Mouse (Mus musculus) mouse trophoblast stem cell (cell line): ENCODE results near the gene Grin3a.

Experiments
- in situ Hi-C, 2 experiments: fragments of 300-500 bp; cut with MseI, MboI; formaldehyde crosslinking; loops; 2 replicates in 1 of 2; 3 replicates in 1 of 2; pipeline ENCODE4 v1.15.1; 2025

Gene Grin3a

DNA sequence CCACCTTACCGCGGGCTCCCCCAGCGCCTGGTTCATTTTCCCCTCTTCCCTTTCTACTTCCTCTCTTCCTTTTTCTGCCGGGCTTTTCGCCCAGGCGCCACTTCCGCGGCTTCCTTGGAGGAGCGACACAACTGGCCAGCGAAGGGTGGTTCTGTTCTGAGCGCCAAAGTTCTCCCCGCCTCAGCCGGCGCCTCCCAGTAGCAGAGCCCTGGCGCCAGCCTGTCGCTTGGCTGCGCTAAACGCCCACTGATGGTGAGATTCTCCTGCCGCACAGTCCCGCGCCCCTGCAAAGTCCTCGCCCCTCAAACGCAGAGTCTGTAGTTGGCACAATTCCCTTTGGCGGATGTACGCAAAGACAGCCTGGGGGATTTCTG, at the start of gene Grin3a:
Grin3a (minus strand) TSS at position 133 of the 374 bp plus-strand sequence.
- in situ Hi-C loops = no loop called here

DNA sequence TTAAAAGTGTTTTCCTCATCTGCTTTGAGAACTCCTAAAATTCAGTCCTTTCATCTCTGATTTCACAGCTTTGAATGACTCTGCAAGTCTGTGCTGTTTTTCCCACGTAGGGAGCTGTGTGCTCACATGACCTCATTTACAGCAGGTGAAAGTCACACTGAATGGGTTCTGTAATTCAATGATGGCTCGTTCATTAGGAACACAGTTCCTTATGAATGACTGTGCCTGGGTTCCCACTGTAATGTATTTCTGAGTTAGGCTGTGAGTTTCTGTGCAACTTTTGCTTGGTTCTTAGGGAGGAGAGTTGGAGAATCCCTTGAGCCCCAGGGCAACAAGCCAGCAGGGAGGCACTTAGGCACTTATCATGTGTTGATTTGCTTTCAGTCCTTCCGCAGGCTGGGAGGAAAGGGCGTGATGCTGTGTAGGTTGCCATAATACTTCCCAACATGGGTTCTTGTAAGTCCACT, 46.3 kb upstream of the Grin3a start:
- in situ Hi-C loops = no loop called here

GRCm38 (mm10) chr4:49877084-49877483, 31.5 kb upstream of the Grin3a start:
- in situ Hi-C loops = no loop called here

GRCm38 (mm10) chr4:49860611-49861010, 15.1 kb upstream of the Grin3a start:
- in situ Hi-C loops = no loop called here

DNA sequence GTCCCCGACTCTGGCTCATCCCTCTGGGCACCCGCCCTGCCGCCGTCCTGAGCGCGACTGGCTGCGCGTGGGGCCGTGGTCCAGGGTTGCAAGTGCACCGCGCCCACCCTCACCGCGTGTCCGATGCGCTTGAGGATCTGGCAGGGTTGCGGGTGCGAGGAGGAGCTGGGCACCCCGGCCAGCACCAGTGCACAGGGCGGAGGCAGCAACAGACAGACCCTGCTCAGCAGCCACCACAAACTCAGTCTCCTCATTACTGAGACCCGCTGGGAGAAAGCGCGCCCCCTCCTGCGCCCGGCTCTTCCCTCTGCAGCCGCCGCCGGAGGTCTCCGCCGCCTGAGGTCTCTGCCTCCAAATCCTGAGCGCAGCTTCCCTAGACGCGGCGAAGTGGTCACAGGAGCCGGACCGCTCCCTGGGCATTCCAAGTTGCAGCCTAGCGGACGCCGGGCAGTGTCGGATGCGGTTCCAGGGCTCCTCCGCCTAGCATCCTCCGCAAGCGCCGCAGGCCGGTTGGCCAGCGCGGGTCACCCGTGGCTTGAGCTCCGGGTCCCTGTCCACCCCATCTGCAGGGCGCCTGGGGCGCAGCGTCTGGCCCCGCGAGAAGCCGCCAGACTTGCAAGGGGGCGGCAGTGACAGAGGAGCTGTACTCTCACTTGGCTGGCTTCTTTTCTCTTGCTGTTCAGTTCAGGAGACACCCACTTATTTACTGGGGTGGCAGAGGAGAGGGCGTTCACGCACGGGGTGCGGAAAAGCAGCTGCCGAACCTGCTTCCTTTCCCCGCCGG, 524 bp downstream of the Grin3a start:
- in situ Hi-C loops = no loop called here

DNA sequence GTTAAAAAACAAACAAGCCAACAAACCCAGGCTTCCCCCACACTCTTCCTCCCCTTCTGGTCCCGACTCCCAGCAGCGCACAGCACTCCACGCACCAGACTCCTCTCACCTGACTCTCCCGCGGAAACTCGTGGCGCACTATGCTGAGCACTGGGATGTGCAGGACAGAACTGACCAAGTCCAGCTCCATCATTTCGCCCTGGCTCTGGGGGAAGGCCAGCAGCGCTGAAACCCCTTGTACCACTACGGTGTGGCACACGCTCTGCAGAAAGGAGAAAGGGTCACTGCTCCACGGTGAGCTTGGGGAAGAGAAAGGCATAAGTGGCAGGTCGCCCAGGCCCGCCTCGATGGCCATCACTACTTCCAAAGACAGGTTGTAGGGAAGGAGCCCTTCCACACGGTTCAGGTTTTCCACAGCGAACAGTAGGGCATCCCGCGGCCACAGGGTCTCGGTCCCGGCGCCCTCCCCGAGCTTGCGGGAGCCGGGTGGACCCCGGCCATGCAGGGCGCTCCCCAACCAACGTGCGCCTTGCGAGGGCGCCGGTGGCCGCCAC, 1.2 kb downstream of the Grin3a start:
- in situ Hi-C loops = no loop called here

DNA sequence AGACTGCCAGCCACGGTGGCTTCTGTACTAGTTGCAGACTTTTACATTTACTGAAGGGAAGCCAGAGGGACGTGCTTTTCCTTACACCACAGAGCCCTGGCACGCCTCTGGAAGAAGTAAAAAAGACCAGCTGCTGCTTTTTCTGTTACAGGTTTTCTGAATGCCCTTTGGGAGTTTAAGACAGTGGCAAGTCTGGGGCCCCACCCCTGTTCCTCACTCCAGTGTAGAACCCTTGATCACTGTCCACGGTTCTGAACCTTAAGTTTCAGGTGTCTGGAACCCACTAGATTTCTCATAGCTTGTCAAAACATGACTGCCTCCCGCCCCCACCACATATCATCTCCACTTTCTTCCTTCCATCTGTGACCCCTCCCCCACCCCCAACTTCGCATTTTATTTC, 1.8 kb downstream of the Grin3a start:
- in situ Hi-C loops = no loop called here

DNA sequence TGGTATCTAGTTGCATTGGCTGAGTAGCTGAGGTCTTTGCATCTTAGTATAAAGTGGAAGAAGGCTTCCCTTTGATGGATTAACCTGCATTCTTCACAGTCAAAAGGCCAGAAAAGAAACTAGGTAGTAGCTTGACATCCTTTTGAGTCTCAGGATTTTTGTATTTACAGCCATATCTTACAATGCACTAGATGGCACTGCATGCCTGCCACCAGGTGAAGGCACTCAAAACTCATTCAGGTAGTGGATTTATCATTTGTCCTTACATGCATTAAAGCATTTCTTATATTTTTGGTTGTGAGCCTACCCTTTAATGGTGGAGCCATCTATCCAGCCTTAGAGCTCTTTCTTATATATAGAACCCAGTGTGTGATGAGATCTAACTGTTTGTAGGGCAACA, 13.5 kb downstream of the Grin3a start:
- in situ Hi-C loops = no loop called here

GRCm38 (mm10) chr4:49813852-49814251, 31.7 kb downstream of the Grin3a start:
- in situ Hi-C loops = no loop called here

DNA sequence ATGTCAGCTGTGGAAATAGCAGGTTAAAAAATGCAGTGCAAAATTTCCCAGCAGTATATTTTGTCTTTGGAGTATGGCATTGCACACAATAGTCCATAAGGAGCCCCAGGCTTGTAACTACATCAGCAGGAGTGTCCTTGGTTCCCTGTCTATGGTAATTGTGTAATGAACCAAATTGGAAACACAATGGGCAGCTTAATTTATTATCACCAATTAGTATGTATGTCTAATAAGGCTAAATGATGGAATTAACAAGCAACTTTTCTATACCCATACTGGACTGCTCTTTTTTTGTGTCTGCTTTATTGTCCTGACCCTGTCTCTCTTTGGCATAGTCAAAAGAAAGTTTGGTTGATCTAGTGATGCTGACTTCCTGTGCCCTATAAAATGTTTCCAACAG, 38.8 kb downstream of the Grin3a start:
- in situ Hi-C loops = no loop called here

GRCm38 (mm10) chr4:49799338-49799737, 46.2 kb downstream of the Grin3a start:
- in situ Hi-C loops = no loop called here

DNA sequence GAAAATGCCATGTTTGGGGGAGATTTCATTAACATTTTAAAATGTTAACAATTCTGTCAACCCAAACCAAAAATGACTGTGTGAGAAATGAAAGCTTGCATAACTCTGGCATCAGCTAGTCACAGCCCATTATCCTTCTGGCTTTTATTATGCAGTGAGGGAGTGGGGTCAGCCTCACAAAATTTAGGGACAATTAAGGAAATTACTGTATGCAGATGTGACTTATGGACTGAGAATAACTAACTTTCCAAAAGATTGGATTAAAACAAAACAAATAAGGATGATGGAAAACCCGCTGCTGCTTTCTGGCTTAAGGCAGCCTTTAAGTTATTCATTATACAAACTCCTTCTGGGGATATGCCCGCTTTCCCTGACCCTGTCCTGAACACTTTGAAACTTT, 56.6 kb downstream of the Grin3a start:
- in situ Hi-C loops = no loop called here

- in situ Hi-C loops = no loop called here
These were observed 102.7 kb downstream of the Grin3a start for GRCm38 (mm10) chr4:49742847-49743246.

- in situ Hi-C loops = no loop called here
These were observed 103.6 kb downstream of the Grin3a start for GRCm38 (mm10) chr4:49741942-49742341.

DNA sequence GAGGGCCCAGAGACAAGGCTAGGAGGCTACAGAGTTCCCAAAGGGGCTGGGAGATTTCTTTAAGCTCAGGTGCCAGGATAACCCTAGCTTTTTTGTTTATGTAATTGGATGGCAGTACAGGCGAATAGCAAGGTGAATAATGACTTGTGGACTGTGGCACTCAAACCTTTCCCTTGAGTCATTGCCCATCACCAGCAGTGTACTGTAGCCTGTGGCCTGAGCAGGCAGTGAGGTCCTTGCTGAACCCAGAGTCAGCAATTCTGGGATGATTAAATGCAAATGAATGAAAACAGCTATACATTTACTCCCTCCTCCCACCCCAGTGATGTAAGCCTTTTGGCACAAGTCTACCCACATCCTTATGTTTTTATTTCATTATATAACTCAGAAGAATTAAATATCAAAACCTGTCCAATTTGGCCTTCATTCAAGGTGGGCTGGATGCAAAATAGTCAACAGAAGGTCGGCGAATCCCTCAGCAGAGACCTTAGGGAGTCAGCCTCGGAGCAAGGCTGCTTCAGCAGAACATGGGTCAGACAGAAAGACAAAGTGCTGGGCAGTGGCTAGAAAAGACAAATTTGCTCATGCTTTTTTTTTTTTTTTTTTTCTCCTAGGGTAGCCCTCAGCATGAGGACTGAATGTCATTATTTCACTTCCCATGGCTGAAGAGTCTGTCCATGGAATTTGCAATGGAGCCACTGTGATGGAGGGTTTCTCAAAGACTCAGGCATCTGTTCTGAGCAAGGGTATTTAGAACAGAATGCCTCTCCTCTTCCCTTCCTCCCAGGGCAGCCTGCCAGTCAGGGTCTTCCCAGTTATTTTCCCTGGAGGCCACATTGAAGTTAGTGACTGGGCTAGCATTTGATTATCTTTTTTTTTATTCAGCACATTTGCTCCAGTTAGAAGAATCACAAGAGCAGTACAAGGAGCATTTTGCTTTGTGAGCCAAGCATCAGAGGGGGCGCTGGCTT, 104.5 kb downstream of the Grin3a start:
- in situ Hi-C loops = no loop called here

DNA sequence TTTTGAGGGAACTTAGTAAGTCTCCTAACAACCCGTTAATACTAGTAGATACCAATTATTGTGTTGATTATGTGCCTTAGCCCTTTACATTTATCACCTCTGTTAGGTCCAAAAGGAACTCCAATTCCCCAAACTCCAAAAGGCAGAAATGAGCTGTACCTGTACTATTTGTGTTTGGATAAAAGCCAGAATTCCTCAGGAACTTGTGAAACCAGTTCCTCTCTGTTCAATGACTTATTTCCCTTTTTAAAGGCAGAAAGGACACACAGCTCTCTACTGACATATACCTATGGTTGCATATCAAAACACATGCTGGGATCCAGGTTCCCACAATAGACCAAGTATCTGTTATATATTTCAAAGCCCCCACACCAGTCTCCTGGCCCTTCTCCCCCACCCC, 106.0 kb downstream of the Grin3a start:
- in situ Hi-C loops = no loop called here

DNA sequence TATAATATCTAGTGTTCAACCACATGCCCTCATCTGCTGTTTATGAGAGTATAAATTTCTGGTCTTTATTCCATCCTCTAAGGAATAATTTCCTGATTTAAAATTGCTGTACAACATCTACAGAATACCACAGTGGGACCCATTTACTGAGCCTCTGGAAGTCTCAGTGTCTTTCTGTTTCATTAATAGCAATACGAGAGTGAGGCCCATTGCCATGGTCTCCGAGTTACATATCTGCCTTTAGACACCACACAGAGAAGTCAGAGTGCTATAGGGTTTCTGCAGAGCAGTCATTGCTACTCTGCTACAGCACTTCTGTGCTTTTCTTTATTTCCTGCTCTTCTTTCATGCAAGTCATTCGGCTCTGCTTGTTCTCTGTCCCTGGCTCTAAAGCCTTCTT, 116.2 kb downstream of the Grin3a start:
- in situ Hi-C loops = no loop called here

DNA sequence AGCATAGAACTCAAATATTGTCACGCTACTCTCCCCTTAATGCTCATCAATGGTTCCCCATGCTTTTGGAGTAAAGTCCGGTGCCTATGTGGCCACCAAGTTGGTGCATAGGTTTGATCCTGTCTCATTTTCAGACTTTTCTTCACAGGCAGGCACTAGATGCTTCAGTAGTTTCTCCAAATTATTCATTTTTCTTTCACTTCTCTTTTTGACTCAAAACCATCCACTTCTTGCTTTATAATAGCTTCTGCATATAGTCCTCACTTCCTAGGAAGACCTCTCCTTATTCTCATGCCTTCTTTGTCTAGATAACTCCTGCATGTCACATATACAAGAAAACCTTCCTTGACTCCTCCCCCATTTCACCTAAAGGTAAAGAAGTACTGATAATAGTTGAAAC, 121.6 kb downstream of the Grin3a start:
- in situ Hi-C loops = no loop called here

GRCm38 (mm10) chr4:49691405-49692194, 153.9 kb downstream of the Grin3a start:
- in situ Hi-C loops = loop anchor here in 1 of 2 experiments (25.0 kb wide), 1 partner anchor 271 kb away; no protein-coding TSS in a partner anchor

DNA sequence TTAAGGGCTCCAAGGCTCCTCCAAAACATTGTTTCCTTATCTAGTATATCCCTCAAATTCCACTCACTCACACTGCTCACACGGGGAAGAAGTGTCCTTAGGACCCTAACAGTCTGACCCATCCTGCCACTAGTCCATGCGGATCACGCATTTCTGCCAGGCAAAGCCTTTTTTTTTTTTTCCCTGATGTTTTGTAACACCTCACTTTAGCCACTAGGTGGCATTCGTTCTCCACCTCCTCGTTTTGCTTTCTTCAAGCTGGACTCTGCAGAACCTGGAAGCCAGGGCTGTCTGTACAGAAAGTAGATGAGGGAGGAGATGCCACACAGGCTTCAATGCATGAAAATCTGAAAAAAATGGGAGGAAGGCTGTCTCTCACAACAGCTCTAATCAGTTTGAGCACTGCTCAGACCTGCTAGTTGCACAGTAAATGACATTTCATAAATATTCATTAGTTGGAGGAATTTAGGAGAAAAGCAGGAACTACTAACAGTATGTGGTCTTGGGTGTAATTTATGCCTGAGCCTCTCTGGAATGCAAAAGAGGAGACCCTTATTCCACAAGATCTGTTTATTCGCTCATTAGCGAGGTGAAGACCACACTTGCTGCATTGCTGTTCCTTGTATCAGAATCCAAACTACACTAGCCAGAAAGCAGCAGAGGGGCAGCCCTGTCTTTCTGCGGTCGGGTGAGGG, 156.8 kb downstream of the Grin3a start:
- in situ Hi-C loops = loop anchor here in 1 of 2 experiments (25.0 kb wide), 1 partner anchor 274 kb away; no protein-coding TSS in a partner anchor

DNA sequence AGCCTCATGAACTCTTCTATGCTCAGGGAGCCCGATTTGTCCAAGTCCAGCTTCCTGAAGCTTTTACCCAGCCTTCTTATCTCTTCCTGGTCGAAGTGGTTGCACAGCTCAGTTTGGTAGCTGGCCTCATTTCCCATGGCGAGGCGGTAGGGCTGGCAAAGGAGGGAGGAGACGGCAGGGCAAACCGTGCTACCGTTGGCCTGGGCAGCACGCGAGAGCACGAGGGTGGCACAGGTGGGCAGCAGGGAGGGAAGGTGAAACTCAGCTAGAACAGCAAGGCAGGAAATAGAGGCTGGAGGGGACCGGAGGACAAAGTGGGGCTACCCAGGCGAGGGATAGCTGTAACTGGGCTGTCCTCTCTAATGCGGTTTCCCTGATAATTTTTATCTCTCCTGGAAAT, 163.7 kb downstream of the Grin3a start, which contains the start of gene Ppp3r2:
Ppp3r2 (minus strand) TSS at position 213 of the 400 bp plus-strand sequence.
- in situ Hi-C loops = loop anchor here in 1 of 2 experiments (25.0 kb wide), 1 partner anchor 280 kb away; no protein-coding TSS in a partner anchor
